Mouse (Mus musculus): ENCODE measurements around the gene Crybg1. TPM values are rescaled to one million over a fixed set of nuclear protein-coding genes. Genes with fewer than 3 reads are reported as not detected.

Crybg1 gene
- total and polyA plus RNA-seq, 3 experiments: 3.9 to 6.6 (median 5.2) TPM

- DNase-seq (ENCODE audit: extremely low read depth): no peak
- dilution Hi-C loops (cut with MboI; ENCODE audit: extremely low pct_ligation_motif_present, extremely low pct_unique_long_range_greater_than_20kb, low sequenced_read_pairs): no loop called here
- Histone ChIP-seq H3K4me3 (replicated peaks in 1 of 3; ENCODE audit: low read depth in 2 of 3, low read length in 2 of 3, poor library complexity in 1 of 3) (no peak overlapping the region), H3K4me1 (ENCODE audit: control insufficient read depth in 1 of 2, insufficient read depth in 2 of 2) (peaks cover 17 to 34% of the 10 kb centered on the region in 2 experiments), H3K36me3 (replicated peaks in 1 of 2; ENCODE audit: control insufficient read depth in 1 of 2, insufficient read depth in 1 of 2, low read length in 1 of 2) (peaks cover 18 to 31% of the 10 kb centered on the region in 2 experiments), H3K27me3 (replicated peaks) (no peaks in the 10 kb centered on the region), H3K9ac (ENCODE audit: insufficient read depth, low read depth) (no peak overlapping the region), H3K27ac (ENCODE audit: insufficient read depth, low read depth) (no peak overlapping the region), H3K79me2 (replicated peaks; ENCODE audit: control insufficient read depth, extremely low read depth, insufficient read depth, poor library complexity, severe bottlenecking) (no peaks in the 10 kb centered on the region), H3K9me3 (replicated peaks; ENCODE audit: low read length) (peaks cover 4% of the 10 kb centered on the region), H3K4me2 (ENCODE audit: insufficient read depth, low read depth, poor library complexity, severe bottlenecking) (no peak overlapping the region)
- no peak for TF ChIP-seq IRF4 (IDR thresholded peaks at IDR 0.05; ENCODE audit: low read depth, low read length)
- TF ChIP-seq ETS1 (conservative IDR thresholded peaks at IDR 0.05; ENCODE audit: low read depth, low read length): no peak
- TF ChIP-seq MXI1 (IDR thresholded peaks at IDR 0.05; ENCODE audit: low read depth, low read length): no peak
- no peak for TF ChIP-seq UBTF (IDR thresholded peaks at IDR 0.05; ENCODE audit: low read depth, low read length)
- TF ChIP-seq JUND (conservative IDR thresholded peaks at IDR 0.05; ENCODE audit: low read depth, low read length): no peak
- TF ChIP-seq ZMIZ1 (IDR thresholded peaks at IDR 0.05; ENCODE audit: low read depth, low read length): no peak
- TF ChIP-seq USF2 (conservative IDR thresholded peaks at IDR 0.05; ENCODE audit: low read depth, low read length): no peak
- TF ChIP-seq MEF2A (IDR thresholded peaks at IDR 0.05; ENCODE audit: borderline replicate concordance, low read depth, low read length): no peak
- no peak for TF ChIP-seq POLR2AphosphoS2 (IDR thresholded peaks at IDR 0.05; ENCODE audit: low read depth, low read length)
- no peak for TF ChIP-seq ZNF384 (IDR thresholded peaks at IDR 0.05; ENCODE audit: low read depth, low read length)
- no peak for TF ChIP-seq HCFC1 (IDR thresholded peaks at IDR 0.05; ENCODE audit: low read depth, low read length)
- TF ChIP-seq CHD1 (IDR thresholded peaks at IDR 0.05; ENCODE audit: low read depth, low read length): no peak
- in situ Hi-C loops (cut with MboI; ENCODE audit: low pct_ligation_motif_present, low pct_unique_long_range_greater_than_20kb, low sequenced_read_pairs): no loop called here
These were observed 155.5 kb downstream of the Crybg1 start for GRCm38 (mm10) chr10:43993198-43993597.

DNA sequence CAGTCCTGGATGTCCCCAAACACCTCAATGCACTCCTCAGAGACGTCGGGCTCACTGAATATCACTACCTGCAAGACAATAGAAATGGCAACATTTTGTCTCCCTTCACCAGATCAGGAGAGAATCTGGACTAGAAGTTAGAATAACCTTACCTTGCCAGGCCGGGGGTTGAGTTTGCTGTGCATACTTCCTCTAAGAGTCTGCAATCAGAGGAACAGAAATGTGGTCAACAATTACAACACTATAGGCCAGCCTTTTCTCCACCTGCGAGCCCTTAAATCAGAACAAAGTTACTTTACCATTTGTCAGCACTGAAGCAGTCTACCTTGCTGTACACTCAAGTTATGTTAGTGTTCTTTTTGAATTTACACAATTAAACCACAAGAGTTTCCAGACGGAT lies 156.1 kb downstream of the Crybg1 start:
- Histone ChIP-seq H3K4me2 (ENCODE audit: insufficient read depth, low read depth, poor library complexity, severe bottlenecking) (no peak overlapping the region), H3K27ac (ENCODE audit: insufficient read depth, low read depth) (no peak overlapping the region), H3K79me2 (replicated peaks; ENCODE audit: control insufficient read depth, extremely low read depth, insufficient read depth, poor library complexity, severe bottlenecking) (no peaks in the 10 kb centered on the region), H3K36me3 (replicated peaks in 1 of 2; ENCODE audit: control insufficient read depth in 1 of 2, insufficient read depth in 1 of 2, low read length in 1 of 2) (peaks cover 15 to 30% of the 10 kb centered on the region in 2 experiments), H3K9me3 (replicated peaks; ENCODE audit: low read length) (peaks cover 4% of the 10 kb centered on the region), H3K4me3 (replicated peaks in 1 of 3; ENCODE audit: low read depth in 2 of 3, low read length in 2 of 3, poor library complexity in 1 of 3) (no peak overlapping the region), H3K27me3 (replicated peaks) (no peaks in the 10 kb centered on the region), H3K4me1 (ENCODE audit: control insufficient read depth in 1 of 2, insufficient read depth in 2 of 2) (peaks cover 13 to 28% of the 10 kb centered on the region in 2 experiments), H3K9ac (ENCODE audit: insufficient read depth, low read depth) (no peak overlapping the region)
- dilution Hi-C loops (cut with MboI; ENCODE audit: extremely low pct_ligation_motif_present, extremely low pct_unique_long_range_greater_than_20kb, low sequenced_read_pairs) (no loop called here), in situ Hi-C loops (cut with MboI; ENCODE audit: low pct_ligation_motif_present, low pct_unique_long_range_greater_than_20kb, low sequenced_read_pairs) (no loop called here)
- TF ChIP-seq ZNF384 (IDR thresholded peaks at IDR 0.05; ENCODE audit: low read depth, low read length) (no peak), POLR2A (IDR thresholded peaks at IDR 0.05; ENCODE audit: low read depth, low read length) (no peak), TBP (conservative IDR thresholded peaks at IDR 0.05; ENCODE audit: low read depth, low read length) (no peak), NRF1 (IDR thresholded peaks at IDR 0.05; ENCODE audit: low read depth, low read length) (no peak), RCOR1 (conservative IDR thresholded peaks at IDR 0.05; ENCODE audit: low read depth, low read length) (no peak), TCF12 (IDR thresholded peaks at IDR 0.05; ENCODE audit: low read depth, low read length) (no peak), USF2 (conservative IDR thresholded peaks at IDR 0.05; ENCODE audit: low read depth, low read length) (no peak), NELFE (IDR thresholded peaks at IDR 0.05; ENCODE audit: low read depth, low read length) (no peak), ETS1 (conservative IDR thresholded peaks at IDR 0.05; ENCODE audit: low read depth, low read length) (no peak), E2F4 (IDR thresholded peaks at IDR 0.05; ENCODE audit: insufficient replicate concordance, low read depth, low read length) (no peak), ZC3H11A (IDR thresholded peaks at IDR 0.05; ENCODE audit: low read depth, low read length) (no peak), SMC3 (IDR thresholded peaks at IDR 0.05; ENCODE audit: low read depth, low read length) (no peak)
- no peak for DNase-seq (ENCODE audit: extremely low read depth)
